Mouse (Mus musculus) E14TG2a.4 (cell line): Measurements from ENCODE around the gene Ccnl2.

ENCODE experiments used
- CTCF ChIP-seq: conservative IDR thresholded peaks from 2 replicates; pipeline ENCODE4 v1.5.1; 2014; ENCODE audit warnings: low read length
- NANOG ChIP-seq: IDR thresholded peaks from 2 replicates; pipeline ENCODE4 v1.6.1; 2014; ENCODE audit warnings: borderline replicate concordance, low read length, mixed read lengths

DNA sequence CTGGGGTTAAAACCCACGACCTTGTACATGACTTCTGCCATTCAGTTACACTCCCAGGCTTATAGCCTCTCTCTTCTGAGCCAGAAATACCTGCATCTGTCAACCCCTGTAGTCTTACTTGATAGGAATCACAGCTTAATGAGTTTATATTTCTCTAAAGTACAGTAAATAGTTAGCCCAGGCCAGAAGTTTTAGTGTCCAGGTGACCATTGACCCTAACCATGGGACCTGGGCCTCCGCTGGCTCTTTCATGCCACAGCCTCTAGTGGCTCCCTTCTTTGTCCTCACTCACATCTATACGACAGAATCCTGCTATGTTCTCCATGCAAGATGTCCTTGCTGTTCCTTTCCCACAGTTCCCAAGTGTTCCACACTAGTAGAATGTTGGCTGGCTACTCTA, 4.4 kb upstream of the Ccnl2 start:
- TF ChIP-seq CTCF (no peak), NANOG (no peak)
